Mouse (Mus musculus): ENCODE results near the gene Eif3k. TPM values are rescaled to one million over a fixed set of nuclear protein-coding genes. Genes with fewer than 3 reads are reported as not detected.
"Not testable (repeated sequence)": the region's sequence is repeated elsewhere in the genome, so short reads cannot be mapped to it uniquely, and the experiment has no call there.

Eif3k gene
- total and polyA plus RNA-seq, 2 experiments from 2014 or later: 292 to 482 TPM

DNA sequence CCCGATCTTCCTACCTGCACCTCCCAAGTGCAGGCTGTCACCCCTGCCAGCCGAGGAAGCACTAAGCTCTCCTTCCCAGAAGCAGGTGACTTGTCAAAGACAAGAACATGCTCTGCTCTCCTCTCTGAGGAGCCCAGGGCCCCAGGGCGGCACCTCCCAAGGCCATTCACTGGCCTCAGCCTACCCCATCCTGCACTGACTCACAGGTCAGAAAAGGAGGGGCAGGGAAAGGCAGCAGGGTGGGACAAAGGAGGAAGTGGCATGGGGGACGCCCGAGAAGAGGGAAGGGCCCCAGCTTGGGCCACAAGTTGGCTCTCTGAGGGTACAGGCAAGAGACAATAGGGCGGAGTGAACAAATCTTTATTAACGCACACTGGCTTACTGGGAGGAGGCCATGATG, 10.6 kb downstream of the Eif3k start:
- peaks cover 27% of the 10 kb centered on the region for H3K36me3 ChIP-seq (ENCODE audit: insufficient read depth, low read length)
- no peaks in the 10 kb centered on the region for H3K27me3 ChIP-seq (ENCODE audit: insufficient read depth, low read length)
- H3K9me3 ChIP-seq (ENCODE audit: low read length): no peaks in the 10 kb centered on the region
- H3K4me1 ChIP-seq (ENCODE audit: insufficient read depth, low read length): no peaks in the 10 kb centered on the region
- no peak overlapping the region for H3K9ac ChIP-seq (replicated peaks; ENCODE audit: low read length, poor library complexity, severe bottlenecking)
- no peak for TF ChIP-seq CTCF (IDR thresholded peaks at IDR 0.05)
- H3K4me3 ChIP-seq (ENCODE audit: low read depth, low read length): no peak overlapping the region
- DNase-seq (ENCODE audit: low spot score) (no peak), ATAC-seq (ENCODE audit: low FRiP score) (no peak)
- H3K4me2 ChIP-seq (ENCODE audit: low read depth, low read length, poor library complexity, severe bottlenecking): no peak overlapping the region
- H3K27ac ChIP-seq (ENCODE audit: low read depth, low read length): no peak overlapping the region
- WGBS: 87% methylated on average over 7 of the region's 7 CpGs

DNA sequence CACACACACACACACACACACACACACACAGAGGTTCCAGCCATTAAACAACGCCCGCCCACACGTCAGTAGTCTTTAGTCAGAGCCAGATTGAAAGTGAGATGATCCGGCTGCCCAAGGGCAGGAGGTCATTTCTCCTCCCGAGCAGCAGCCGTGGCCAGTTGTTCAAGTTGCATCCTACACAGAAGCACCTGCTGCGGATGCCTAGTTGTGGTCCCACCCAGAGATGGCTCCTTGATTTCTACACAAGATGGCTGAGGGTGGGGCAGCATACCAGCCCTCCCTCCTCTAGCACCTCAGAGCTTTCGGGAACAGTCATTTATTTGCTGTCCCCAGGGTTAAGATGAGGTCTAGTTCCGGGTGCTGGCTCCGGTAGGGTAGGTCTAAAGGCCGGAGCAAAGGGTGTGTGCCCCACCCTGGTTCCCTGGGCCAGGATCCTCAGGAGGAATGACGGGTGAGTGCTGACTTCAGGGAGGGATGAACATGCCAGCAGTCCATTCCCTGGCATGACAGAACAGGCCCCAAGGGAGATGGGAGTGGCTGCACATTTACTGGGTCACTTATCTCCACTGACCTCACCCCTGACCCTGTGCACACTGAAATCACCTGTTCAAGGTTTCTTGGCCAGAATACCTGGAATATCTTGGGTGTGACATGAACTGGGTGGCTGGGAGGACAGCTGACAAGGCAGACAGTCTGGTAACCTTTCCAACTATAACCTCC, 11.8 kb downstream of the Eif3k start:
- no peak overlapping the region for H3K4me3 ChIP-seq (ENCODE audit: low read depth, low read length)
- DNase-seq (ENCODE audit: low spot score) (no peak), ATAC-seq (ENCODE audit: low FRiP score) (no peak)
- no peaks in the 10 kb centered on the region for H3K9me3 ChIP-seq (ENCODE audit: low read length)
- H3K4me1 ChIP-seq (ENCODE audit: insufficient read depth, low read length): no peaks in the 10 kb centered on the region
- H3K36me3 ChIP-seq (ENCODE audit: insufficient read depth, low read length): peaks cover 27% of the 10 kb centered on the region
- no peaks in the 10 kb centered on the region for H3K27me3 ChIP-seq (ENCODE audit: insufficient read depth, low read length)
- 85% methylated on average over 12 of the region's 12 CpGs for WGBS
- no peak for TF ChIP-seq CTCF (IDR thresholded peaks at IDR 0.05)
- no peak overlapping the region for H3K9ac ChIP-seq (replicated peaks; ENCODE audit: low read length, poor library complexity, severe bottlenecking)
- H3K27ac ChIP-seq (ENCODE audit: low read depth, low read length): no peak overlapping the region
- H3K4me2 ChIP-seq (ENCODE audit: low read depth, low read length, poor library complexity, severe bottlenecking): no peak overlapping the region

DNA sequence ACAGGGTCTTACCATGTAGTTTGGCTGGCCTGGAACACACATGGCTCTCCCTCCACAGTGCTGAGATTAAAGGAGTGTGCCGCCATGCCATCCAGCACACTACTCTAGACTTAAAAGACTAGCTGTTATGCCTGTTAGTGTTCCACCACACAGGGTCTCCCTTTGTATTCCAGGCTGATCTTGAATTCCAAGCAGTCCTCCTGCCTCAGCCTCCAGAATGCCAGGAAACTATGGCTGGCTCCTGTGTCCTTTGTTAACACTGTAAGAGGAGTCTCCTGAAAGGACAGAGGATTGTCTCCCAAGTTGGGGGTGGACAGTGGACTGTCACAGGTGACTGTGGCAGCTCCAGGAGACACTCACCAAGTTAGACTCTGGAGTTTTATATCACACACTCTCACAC, 12.4 kb downstream of the Eif3k start:
- no peak overlapping the region for H3K4me2 ChIP-seq (ENCODE audit: low read depth, low read length, poor library complexity, severe bottlenecking)
- no peak overlapping the region for H3K27ac ChIP-seq (ENCODE audit: low read depth, low read length)
- no peaks in the 10 kb centered on the region for H3K27me3 ChIP-seq (ENCODE audit: insufficient read depth, low read length)
- DNase-seq (ENCODE audit: low spot score) (no peak), ATAC-seq (ENCODE audit: low FRiP score) (no peak)
- no peak for TF ChIP-seq CTCF (IDR thresholded peaks at IDR 0.05)
- H3K4me1 ChIP-seq (ENCODE audit: insufficient read depth, low read length): no peaks in the 10 kb centered on the region
- H3K9me3 ChIP-seq (ENCODE audit: low read length): no peaks in the 10 kb centered on the region
- no peak overlapping the region for H3K9ac ChIP-seq (replicated peaks; ENCODE audit: low read length, poor library complexity, severe bottlenecking)
- H3K4me3 ChIP-seq (ENCODE audit: low read depth, low read length): no peak overlapping the region
- WGBS: 95% methylated on average over 1 of the region's 1 CpGs
- peaks cover 23% of the 10 kb centered on the region for H3K36me3 ChIP-seq (ENCODE audit: insufficient read depth, low read length)

DNA sequence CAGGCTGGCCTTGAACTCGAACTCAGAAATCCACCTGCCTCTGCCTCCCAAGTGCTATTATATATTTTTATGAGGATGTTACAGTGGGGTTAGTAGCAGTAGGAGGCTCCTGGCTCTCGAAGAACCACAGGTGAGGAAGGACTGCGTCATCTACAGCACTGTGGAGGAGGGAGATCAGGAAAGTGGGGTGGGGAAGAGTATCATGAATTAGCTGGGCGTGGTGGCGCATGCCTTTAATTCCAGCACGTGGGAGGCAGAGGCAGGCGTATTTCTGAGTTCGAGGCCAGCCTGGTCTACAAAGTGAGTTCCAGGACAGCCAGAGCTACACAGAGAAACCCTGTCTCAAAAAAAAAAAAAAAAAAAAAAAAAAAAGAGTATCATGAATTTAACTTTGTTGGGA, 13.5 kb downstream of the Eif3k start:
- not testable (repeated sequence) for H3K4me1 ChIP-seq (ENCODE audit: insufficient read depth, low read length); H3K9me3 ChIP-seq (ENCODE audit: low read length); H3K27me3 ChIP-seq (ENCODE audit: insufficient read depth, low read length); H3K4me2 ChIP-seq (ENCODE audit: low read depth, low read length, poor library complexity, severe bottlenecking); H3K4me3 ChIP-seq (ENCODE audit: low read depth, low read length); ATAC-seq (ENCODE audit: low FRiP score); H3K27ac ChIP-seq (ENCODE audit: low read depth, low read length); DNase-seq (ENCODE audit: low spot score); H3K9ac ChIP-seq (replicated peaks; ENCODE audit: low read length, poor library complexity, severe bottlenecking)
- WGBS: 97% methylated on average over 8 of the region's 8 CpGs
- H3K36me3 ChIP-seq (ENCODE audit: insufficient read depth, low read length): peaks cover 12% of the 10 kb centered on the region

DNA sequence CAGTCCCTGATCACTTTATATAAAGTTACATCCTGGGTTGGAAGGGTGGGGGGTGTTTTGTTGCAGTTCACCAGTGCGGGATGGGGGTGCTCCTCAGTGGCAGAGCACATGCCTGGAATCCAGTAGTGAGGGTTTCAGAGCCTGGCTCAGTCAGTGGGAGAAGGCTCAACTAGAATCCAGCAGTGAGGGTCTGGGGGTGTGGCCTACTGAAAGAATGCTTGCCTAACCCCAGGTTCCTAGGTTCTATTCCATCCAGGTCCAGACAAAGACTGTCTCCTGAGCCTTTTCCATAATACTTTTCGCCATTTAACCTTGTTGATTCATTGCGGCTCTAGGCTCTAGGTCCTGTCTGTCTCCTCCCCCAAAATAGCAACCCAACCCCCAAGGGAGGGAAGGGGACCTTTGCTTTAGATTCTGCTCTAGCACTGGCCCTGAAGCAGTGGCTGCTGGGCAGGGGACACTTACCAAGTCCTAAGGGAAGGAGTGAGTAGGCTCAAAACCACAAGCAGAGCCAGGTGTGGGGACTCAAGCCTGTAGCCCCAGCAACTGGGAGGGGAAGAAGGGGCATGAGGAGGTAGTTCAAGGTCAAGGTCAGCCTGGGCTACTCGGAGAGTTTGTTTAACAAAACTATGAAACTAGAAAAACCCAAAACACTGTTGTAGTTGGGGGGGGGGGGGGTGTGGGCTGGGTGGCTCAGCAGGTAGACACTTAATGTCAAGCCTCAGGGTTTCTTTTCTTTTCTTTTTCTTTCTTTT, 14.7 kb downstream of the Eif3k start:
- Histone ChIP-seq H3K4me2 (ENCODE audit: low read depth, low read length, poor library complexity, severe bottlenecking) (no peak overlapping the region), H3K36me3 (ENCODE audit: insufficient read depth, low read length) (peaks cover 12% of the 10 kb centered on the region), H3K9ac (replicated peaks; ENCODE audit: low read length, poor library complexity, severe bottlenecking) (no peak overlapping the region), H3K27me3 (ENCODE audit: insufficient read depth, low read length) (no peaks in the 10 kb centered on the region), H3K9me3 (ENCODE audit: low read length) (no peaks in the 10 kb centered on the region), H3K4me1 (ENCODE audit: insufficient read depth, low read length) (no peaks in the 10 kb centered on the region), H3K27ac (ENCODE audit: low read depth, low read length) (no peak overlapping the region), H3K4me3 (ENCODE audit: low read depth, low read length) (no peak overlapping the region)
- WGBS: 65% methylated on average over 4 of the region's 4 CpGs
- ATAC-seq (ENCODE audit: low FRiP score) (no peak), DNase-seq (ENCODE audit: low spot score) (no peak)
- TF ChIP-seq CTCF (IDR thresholded peaks at IDR 0.05): no peak

DNA sequence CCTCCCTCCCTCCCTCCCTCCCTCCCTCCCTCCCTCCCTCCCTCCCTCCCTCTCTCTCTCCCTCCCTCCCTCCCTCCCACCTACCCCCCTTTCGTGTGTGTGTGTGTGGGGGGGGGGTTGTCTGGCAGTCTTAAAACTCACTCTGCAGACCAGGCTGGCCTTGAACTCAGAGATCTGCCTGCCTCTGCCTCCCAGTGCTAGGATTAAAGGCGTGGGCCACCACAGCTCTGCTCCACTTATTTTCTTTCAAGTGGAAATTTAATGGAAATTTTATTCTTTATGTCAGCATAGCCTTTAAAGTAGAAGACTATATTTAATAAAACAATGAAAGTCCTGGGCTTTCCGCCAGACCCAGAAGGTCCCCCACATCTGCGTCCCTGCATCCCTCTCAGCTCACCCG, 15.5 kb downstream of the Eif3k start:
- Histone ChIP-seq H3K9me3 (ENCODE audit: low read length) (no peaks in the 10 kb centered on the region), H3K36me3 (ENCODE audit: insufficient read depth, low read length) (peaks cover 4% of the 10 kb centered on the region), H3K9ac (replicated peaks; ENCODE audit: low read length, poor library complexity, severe bottlenecking) (no peak overlapping the region), H3K27me3 (ENCODE audit: insufficient read depth, low read length) (no peaks in the 10 kb centered on the region), H3K4me3 (ENCODE audit: low read depth, low read length) (no peak overlapping the region), H3K27ac (ENCODE audit: low read depth, low read length) (no peak overlapping the region), H3K4me2 (ENCODE audit: low read depth, low read length, poor library complexity, severe bottlenecking) (no peak overlapping the region), H3K4me1 (ENCODE audit: insufficient read depth, low read length) (0 out of 2 replicates have a peak, but pooled peaks cover under 1% of the 10 kb centered on the region)
- ATAC-seq (ENCODE audit: low FRiP score) (no peak), DNase-seq (ENCODE audit: low spot score) (no peak)
- 74% methylated on average over 4 of the region's 5 CpGs for WGBS
- TF ChIP-seq CTCF (IDR thresholded peaks at IDR 0.05): no peak

Measured in midbrain, postnatal 0 days (tissue).